Mouse (Mus musculus) urinary bladder, adult 18-20 months (tissue): ENCODE measurements around the gene Pank4.

Source experiments
- DNase-seq, 2 experiments: peaks; one replicate each; pipeline ENCODE4 v3.0.0; 2022; ENCODE audit warnings: low spot score in 2 of 2, mixed read lengths in 2 of 2

Gene Pank4

DNA sequence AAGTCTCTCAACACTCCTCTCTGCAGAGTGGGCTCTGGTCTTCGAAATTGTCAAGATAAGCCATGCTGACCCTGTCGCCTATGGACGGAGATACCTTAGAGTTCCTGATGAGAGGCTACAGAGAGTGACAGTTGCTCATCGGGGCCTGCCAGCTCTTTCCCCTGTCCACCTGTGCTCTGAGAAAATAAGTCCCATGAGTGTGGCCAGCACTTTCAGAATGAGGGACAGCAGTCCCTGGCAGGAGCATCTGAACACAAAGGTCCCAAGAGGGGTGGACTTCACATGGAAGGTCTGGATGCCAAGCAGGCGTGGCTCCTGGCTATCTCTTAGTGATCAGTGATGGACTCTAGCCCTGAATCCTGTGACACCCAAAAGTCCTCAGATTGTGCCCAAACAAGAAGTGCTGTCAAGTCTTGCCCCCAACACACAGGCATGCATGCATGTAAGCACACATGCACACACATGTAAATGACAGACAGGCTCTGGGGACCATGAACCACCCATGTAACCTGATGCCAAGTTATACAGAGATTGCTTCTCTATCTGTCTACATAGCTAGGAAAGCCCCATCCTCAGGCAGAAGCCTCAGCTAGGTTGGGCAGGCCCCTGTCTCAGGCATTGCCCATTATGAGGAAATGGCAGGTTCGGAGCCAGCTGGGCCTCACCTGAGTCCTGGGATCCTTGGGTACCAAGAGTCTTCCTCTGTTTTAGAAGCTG is 20.4 kb upstream of the Pank4 start:
- DNase-seq: no peak

DNA sequence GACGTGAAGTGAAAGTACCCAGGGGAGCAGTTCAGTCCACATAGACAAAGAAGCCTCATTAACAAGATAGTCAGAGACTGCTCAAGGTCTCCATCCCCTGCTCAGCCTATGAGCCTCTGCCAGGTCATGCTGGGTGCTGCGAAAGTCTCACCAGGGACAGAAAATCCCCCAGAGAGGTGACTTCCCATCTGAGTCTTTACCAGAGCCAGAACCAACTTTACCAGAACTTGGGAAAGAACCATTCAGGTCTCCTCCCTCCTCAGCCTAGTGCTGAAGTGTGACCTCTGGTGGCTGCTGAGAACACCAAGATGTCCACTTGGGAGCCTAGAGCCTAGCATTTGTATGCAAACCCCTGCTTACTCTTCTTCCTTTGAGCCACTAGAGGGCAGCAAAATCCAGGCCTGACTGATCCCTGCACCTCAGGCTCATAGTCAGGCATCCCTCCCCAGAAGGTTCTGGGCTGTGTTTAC is 19.8 kb upstream of the Pank4 start:
- peak; percentile 43 to 67 for DNase-seq

DNA sequence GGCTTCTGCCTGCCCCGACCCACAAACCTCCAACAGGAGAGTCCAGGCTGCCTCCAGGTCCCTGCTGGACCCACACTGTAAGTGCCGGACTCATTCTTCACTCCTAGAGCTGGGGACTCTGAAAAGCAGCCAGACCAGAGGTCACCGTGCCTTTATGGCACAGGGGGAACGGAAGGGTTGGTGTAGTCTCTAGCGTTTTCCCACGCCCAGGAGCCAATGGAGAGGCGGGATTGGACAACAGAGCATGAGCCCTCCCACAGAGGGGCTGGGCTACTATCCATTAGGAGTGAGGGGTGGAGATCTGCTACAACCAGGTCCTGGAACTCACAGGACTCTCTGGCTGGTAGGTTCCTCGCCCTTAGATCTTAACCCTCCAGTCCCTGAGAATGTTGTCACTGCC is 17.6 kb upstream of the Pank4 start:
- peak; percentile 40 to 58 for DNase-seq

DNA sequence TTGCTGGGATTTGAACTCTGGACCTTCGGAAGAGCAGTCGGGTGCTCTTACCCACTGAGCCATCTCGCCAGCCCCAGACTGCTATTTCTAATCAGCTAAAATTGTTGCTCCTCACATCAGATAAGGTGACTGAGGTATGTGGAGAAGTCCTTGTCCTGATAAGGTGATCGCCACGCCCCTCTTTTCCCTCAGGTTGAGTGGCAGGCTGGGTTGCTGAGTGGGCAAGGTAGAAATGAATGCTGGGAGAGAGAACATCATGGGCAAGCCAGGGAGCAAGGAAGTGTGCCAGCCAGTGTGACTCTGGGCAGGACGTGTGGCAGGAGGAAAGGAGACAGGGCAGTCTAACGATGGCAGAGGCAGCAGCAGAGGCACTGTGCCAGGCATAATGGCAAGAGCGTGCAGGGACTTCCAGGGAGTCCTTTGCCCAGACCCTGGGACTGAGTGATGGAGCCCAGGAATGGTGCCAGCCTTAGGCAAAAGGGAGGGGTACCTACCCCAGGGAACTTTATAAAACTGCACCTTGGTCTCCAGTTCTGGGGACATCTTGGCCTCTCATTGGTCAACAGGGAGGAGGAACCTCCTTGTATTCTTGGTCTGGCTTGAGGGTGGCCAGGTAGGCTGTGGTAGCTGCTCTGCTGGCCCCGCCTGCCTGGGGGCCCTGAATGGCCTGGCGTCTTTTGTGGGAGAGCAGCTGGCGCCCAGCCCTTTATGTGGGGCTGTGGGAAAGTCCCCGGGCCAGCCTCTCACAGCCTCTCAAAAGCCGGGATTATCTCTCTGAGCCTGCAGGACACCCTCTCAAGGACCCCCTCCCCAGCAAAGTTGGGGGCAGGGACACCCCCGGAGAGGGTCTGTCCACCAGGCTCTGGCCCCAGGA is 15.6 kb upstream of the Pank4 start:
- no peak for DNase-seq

DNA sequence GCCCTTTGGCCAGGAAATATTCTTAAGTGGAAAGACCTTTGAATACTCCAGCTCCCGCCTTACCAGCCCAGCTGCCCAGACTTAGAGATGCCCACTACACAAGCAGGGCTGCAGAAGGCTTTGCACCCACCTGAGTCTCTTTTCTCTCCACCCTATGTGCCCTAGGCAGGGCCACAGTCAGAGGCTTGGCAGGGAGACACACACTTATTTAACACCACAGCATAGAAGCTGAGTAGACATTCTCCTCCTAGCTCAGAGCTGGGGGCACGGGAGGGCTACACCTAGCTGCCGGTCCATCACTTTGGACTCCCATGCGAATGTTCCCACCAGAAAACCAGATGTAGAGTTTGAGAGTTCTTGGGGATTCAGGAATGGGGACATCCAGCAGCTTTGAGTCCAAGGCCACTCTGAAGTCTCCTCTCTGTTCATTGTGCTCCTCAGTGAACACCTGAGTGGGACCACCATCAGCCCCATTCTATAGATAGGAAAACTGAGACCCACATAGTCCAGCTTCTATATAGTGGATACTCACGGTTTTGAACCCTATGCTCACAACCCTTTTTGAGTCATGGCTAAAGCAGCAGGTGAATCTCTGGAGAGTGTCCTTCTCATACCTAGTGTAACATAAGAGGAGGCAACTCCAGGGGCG is 14.9 kb upstream of the Pank4 start:
- DNase-seq: no peak

DNA sequence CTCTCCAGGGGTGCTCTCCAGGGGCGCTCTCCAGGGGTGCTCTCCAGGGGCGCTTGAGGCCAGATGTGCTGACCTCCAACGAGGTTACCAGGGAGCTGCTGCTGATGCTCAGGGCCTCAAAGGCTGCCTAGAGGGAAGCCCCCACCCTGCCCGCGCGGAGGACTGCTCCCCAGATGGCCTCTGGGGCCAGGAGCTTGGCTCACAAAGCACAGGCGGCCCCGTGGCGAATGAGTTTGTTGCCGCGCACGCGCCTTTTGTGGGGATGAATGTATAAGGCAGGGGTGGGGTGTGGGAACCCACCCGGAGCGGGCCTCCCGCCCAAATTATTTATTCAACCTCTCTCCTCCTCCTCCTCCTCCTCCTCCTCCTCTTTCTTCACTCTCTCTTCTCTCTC is 14.3 kb upstream of the Pank4 start:
- DNase-seq: no peak

DNA sequence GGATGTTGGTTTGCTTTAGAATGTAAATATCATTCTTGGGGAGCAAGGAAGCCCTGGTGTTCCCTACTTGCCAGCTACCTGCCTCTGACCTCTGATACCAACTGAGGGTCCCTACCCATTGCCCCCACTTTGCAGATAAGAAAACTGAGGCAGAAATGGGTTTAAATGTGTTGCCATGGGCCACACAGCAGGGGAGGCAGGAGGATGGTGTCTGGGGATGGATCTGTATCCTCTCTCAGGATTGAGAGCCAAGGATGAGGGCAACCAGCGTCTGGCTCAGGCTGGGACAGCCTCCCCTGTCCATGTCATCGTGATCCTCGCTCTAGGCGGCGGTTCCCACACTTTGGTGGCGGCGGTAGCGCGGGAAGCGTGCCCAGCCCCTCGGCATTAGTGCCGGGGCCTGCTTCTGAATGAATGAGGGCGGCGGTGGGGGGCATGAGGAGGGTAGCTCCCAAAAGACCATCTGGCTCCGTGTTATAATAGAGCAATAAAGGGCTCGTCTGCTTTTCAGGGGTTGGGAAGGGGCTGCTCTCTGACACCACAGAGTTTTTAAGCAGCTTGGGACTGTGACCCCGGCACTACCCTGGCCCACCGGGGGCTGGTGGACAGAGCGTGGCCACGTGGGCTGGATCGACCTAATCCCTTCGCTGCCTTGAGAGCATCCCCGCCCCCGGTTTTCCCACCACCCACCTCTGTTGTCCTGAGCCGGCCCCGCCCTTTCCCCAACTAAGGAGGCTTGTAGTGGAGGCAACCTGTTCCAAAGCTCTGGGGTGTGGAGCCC is 11.3 kb upstream of the Pank4 start:
- DNase-seq: no peak

DNA sequence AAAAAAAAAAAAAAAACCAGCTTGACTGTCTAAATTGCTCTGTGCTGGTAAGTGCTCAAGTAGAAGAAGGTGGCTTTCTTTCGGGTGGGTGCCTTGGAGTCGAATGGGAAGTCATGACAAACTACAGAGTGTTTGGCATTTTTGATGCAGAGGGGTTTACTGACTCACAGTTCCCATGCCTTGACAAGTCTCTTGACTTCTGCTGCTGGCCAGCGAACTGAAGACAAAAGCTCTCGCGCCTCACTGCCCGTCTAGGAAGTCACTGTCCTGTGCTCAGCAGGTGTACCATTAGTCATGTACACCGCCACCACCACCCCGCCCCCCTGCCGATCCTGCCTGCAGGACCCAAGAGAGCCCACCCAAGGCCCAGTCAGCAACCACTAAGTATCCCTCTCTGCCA is 7.3 kb upstream of the Pank4 start:
- no peak for DNase-seq

DNA sequence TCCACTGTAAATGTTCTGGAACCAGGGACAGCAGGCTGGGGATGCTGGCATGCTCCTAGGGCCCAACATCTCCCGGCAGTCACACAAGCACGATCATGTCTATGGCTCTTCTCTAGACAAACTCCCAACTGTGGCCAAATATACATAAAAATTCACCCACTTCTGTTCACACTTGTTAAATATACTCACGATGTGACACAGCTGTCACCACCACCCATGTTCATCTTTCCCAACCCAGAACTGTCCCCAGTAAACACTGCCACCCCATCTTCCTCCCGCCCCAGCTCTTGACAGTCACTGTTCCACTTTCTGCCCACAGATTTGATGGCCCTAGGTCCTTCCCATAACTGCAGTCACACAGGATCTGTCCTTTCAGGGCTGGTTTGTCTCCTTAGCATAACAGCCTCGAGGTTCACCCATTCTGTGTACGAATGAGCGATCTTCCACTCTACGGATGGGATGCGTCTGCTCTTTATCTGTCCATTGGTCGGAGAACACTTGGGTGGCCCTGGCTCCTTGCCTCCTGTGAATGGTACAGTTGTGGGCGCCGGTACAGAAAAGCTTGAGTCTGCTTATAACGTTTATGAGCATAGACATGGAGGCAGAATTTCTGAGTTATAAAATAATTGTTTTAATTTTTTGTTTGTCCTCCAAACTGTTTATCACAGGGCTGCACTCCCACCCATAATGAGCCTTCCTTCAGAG is 6.5 kb upstream of the Pank4 start:
- DNase-seq: no peak

DNA sequence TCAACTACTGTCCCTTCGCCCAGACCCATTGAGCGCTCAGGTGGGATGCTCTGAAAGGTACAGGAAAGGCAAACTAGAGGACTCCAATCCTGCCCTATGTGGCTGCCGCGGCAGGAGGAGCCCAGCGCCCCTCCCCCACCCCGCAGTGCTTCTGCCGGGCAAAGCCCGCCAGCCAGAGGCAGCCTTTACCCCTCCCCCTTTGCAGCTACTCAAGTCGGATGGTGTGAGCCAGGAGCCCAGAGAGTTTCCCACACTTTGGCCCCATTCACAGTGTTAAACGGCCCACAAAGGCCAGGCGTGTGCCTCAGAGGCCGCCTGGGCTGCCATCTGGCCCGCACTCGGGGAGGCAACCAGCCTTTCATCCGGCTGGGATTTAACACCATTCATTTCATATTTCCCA is 5.8 kb upstream of the Pank4 start:
- DNase-seq: no peak

DNA sequence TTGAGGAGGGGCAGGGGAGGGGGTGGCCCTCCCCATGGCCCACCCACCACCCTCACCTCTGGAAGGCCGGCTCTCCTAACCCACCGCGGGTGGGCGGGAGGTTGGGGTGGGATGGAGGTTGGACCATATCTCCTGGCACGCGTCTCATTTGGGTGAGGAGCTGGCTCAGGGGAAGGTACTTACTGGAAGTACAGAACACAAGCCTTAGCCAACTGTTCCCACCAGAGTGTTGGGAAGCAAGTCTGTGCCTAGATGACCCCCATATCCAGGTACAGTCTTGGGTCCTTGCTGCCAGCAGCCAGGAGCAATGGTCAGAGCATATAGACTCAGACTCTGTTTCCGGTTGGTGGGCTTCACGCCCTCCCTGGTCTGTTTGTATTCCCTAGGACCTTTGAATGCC is 5.3 kb upstream of the Pank4 start:
- DNase-seq: no peak

DNA sequence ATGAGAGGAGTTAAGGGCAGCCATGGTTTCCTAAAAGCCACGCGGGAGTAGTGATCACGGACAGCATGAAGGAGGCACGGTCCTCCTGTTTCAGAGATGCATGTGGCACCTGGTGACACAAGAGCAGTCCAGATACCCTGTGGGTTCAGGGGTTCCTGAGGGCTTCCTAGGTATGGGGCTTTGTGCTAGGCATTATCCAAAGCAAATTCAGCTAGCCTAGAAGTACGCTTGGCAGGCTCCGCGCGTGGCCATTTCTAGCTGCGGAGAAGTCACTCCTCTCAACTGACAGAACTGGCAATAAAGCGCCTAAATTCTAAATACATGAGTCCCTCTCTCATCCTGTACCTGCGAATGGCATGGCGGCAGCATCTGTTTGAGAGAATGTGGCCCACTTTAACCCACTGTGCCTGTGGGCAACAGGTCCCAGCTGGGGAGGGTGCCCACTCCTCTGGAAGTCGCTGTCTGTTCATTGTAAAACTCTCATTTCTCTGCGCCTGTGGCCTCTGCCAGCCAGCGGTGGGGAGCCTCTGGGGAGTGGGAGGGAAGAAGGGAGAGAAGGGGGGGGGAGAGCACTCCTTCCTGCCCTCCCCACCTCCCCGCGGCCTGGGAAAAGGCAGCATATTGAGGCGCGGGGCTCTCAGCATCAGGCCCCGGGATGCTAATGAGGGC is 3.8 kb upstream of the Pank4 start:
- DNase-seq: no peak

DNA sequence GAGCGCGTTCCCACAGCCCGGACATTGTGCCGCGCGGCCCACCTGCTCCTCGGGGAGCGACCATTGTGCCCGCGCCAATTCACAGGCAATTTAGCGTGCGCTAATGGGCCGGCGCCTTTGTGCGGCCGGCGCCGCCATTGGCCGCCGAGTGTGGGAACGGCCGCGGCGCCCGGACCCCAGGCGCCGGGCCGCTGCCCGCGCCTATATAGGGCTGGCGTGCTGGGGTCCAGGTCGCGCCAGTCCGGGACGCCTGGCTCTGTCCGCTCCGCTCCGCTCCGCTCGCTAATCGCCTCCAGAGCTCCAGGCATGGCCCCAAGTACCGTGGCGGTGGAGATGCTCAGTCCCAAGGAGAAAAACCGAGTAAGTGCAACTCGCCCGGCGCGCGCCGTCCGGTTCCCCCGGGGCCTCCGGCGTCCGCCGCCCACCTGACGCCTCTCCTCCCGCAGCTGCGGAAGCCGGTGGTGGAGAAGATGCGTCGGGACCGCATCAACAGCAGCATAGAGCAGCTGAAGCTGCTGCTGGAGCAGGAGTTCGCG is 3.2 kb upstream of the Pank4 start, which contains the start of gene Hes5:
Gene Hes5 (plus strand): TSS at position 234 of the 536 bp plus-strand sequence.
- no peak for DNase-seq

DNA sequence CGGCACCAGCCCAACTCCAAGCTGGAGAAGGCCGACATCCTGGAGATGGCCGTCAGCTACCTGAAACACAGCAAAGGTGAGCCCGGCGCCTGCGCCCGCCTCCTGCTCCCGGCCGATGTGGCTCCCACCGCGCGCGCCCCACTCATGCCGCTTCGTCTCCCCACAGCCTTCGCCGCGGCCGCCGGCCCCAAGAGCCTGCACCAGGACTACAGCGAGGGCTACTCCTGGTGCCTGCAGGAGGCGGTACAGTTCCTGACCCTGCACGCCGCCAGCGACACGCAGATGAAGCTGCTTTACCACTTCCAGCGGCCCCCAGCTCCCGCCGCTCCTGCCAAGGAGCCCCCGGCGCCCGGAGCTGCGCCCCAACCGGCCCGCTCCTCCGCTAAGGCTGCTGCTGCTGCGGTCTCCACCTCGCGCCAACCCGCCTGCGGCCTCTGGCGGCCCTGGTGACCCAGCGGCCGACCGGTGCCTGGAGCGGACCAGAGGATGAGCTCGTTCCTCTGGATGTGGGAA is 2.6 kb upstream of the Pank4 start:
- DNase-seq: peak in 1 of 2 experiments; percentile 53

DNA sequence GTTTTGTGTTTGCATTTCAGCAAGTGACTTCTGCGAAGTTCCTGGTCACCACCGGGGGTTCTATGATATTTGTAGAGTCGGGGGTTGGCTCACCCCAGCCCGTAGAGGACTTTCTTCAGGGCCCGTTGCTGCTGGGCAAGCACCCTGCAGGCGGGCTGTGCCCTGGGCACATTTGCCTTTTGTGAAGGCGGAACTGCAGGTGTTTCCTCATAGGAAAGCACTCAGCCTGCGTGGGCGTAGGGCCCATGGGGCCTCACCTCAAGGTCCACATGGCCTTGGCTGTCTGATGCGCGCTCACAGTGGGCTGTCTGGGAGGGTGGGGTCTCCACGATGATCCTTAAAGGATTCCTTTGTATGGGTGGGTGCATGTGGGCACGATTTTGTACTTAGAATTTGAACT is 2.0 kb upstream of the Pank4 start:
- DNase-seq: no peak

DNA sequence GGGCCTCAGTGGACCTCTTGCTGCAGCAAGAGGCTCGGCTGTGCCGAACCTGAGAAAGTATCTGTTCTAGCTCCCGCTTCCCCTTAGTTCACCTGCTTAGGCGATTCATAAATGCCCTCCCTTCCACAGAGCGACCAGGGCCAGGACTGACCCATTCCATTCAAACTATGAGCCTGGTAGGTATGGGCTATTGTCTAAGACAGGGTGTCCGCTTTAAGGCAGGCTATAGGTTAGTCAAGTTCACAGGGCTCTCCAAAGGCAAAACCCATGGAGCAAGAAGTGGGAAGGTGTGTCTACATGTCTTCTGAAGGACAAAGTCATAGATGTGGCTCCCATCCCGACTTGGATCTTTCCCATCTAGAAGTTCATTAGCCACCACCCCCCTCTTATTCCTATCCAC is 1.2 kb upstream of the Pank4 start:
- no peak for DNase-seq

DNA sequence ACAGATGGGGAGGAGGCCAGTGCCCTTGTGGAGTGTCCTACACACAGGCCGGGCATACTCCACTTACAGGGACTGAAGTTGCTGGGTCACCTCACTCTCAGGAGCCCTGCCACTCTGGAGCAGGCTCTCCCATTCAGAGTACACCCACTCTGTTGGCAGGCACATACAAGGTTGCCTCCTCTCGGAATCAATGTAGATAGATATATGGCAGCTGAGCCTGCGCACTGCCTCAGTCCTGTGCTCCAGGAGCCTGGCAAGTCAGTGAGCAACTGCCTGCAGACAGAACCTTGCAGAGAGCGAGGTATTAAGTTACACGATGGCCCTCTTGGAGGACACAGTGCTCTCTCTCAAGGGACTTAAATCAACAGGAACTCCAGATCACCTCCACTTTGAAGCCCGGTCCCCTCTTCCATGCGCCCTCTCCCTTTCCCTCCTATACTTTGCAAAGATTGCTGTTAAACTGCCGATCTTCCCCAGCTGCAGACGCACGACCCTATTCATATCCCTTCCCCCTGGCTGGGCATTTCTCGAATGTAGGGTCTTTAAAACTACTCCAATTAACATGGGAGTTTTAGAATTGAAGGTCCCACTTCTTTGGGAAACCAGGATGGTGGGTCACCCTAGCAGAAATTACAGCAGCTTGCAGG is 610 bp upstream of the Pank4 start:
- no peak for DNase-seq

DNA sequence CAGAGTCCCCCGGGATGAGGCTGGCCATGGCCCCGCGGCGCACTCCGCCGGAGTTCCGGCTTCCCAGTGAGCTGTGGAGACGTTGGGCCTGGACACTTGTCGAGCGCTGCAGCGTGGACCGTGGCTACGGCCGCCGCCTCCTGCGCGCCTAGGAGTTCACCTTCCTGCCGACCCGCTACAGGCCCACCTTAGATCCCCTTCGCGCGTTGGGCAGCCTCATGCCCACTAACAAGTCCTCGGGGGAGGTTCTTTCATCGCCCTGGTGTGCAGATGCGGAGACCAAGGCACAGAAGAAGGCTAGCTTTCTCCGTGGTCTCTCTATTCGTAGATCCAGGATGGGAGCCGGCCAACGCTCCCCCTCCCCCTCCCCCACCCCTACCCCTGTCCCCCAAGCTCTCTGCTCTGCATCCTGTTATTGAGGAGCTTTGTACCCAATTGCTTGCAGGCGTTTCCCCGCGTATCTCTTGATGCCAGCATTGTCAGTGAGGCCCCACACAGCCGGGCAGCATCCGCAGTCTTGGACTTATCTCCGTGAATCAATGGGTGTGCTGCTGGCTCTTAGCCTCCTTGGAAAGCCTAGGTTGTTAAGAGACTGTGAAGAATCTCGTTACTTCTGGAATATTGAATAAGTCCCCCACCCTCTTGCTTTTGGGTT is 785 bp downstream of the Pank4 start:
- peak in 1 of 2 experiments; percentile 69 for DNase-seq

DNA sequence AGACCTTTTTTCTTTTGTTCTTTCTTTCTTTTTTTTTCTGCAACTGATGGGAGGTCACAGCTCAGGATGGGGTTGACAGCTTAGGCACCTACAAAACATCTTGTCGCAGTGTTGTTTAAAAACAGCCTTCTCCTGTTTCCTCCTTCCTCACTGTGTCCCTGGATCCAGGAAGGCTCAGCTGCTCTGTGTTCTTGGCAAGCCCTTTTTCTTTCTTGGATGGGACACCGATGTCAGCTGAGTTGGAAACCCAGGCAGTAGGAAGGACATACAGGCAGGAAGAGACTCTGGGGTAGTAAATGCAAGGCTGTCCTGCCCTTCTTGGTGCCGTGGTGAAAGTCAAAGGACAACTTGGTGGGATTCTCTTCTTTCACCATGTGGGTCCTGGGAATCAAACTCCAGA is 1.9 kb downstream of the Pank4 start:
- DNase-seq: no peak
